Mouse (Mus musculus): ENCODE data around the gene Crisp1.

Crisp1 gene

GRCm38 (mm10) chr17:40319062-40319461 is at the start of gene Crisp1:
TSS of gene Crisp1 (minus strand) at chr17:40319207.
- no peak for DNase-seq

GRCm38 (mm10) chr17:40342497-40343009 is 23.5 kb upstream of the Crisp1 start:
- peak; percentile 8 for DNase-seq

- no peak for DNase-seq
These were observed 33.6 kb downstream of the Crisp1 start for GRCm38 (mm10) chr17:40285435-40285834.

GRCm38 (mm10) chr17:40275519-40275918 is 43.5 kb downstream of the Crisp1 start:
- no peak for DNase-seq

DNA sequence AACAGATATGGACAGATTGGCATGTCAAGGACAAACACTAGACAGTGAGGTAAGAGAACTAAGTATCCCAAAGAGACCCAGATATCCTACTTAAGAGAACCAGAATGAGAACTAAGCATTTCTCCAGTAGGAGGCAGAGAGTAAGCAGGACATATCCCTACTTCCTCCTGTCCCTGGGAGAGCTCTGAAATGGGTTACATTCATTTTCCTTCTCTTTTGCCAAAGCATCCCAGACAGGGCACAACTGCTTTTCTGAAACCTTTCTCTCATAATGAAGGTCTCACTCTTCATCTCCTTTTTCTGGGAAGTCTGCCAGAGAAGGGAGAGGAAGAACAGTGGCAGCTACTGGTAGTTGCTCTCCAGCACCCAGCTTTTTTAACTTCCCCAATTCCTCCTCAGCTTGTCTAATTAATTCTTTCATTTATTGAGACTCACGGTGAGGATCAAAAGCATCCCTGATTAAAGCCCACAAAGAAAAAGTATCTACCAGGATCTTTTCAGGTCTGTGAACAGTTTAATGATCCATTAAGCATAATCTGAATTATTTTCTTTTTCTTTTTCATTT is 44.0 kb downstream of the Crisp1 start:
- DNase-seq: no peak

DNA sequence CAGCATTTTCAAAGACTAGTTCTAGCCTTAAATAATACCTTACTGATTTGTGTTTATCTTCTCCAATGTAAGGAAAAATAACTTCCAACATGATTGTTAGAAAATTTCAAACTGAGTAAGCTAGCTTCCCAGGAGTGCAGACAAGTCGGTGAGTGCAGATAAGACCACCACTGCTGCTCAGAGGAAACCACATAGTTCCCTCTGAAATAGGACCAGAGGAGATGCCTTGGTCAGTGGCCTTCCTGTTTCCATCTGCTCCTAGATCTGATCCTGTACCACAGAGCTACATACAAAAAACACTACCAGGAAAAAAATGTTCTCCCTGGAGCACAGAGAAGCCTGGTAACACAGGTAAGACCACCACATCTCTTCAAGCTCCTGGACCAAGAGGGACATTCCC is 66.5 kb downstream of the Crisp1 start:
- no peak for DNase-seq

All from kidney, adult 9 months (tissue).